Mouse (Mus musculus) CH12.LX (cell line): Measurements from ENCODE around the gene Fam69a. TPM values are rescaled to one million over a fixed set of nuclear protein-coding genes. Genes with fewer than 3 reads are reported as not detected.
"Not testable (repeated sequence)": the region's sequence is repeated elsewhere in the genome, so short reads cannot be mapped to it uniquely, and the experiment has no call there.

ENCODE experiments used
- DNase-seq: peaks from one replicate; pipeline ENCODE4 v3.0.0-alpha.2; 2013; ENCODE audit errors: extremely low read depth
- H3K27ac ChIP-seq: 2 replicates; pipeline ENCODE4 v1.5.1; 2012; ENCODE audit warnings: low read depth, mild to moderate bottlenecking, control low read depth, moderate library complexity; ENCODE audit not compliant: insufficient read depth
- H3K27me3 ChIP-seq: replicated peaks from 2 replicates; pipeline ENCODE3; 2012; ENCODE audit warnings: inconsistent platforms
- H3K36me3 ChIP-seq, 2 experiments: replicated peaks in 1 of 2; 2 replicates each; pipeline versions ENCODE3 to v1.6.1; 2012; ENCODE audit warnings: inconsistent platforms in 1 of 2, low read length in 1 of 2, mild to moderate bottlenecking in 1 of 2, mixed read lengths in 1 of 2, moderate library complexity in 1 of 2; ENCODE audit not compliant: control insufficient read depth in 1 of 2, insufficient read depth in 1 of 2
- H3K4me1 ChIP-seq, 2 experiments: 2 replicates each; pipeline ENCODE4 v1.6.1; 2012; ENCODE audit warnings: inconsistent platforms in 1 of 2, moderate library complexity in 1 of 2; ENCODE audit not compliant: insufficient read depth in 2 of 2, control insufficient read depth in 1 of 2
- H3K4me2 ChIP-seq: 2 replicates; pipeline ENCODE4 v1.6.1; 2012; ENCODE audit warnings: low read depth, mild to moderate bottlenecking, control low read depth; ENCODE audit not compliant: poor library complexity, insufficient read depth, severe bottlenecking
- H3K4me3 ChIP-seq, 3 experiments: fragments of 150-350 bp in 1 of 3; sonication (generic) in 1 of 3; replicated peaks in 1 of 3; 2 replicates each; pipeline versions ENCODE3 to v1.5.1; 2011 to 2012; ENCODE audit warnings: low read depth in 2 of 3, low read length in 2 of 3, mild to moderate bottlenecking in 2 of 3, moderate library complexity in 2 of 3, control low read depth in 1 of 3, improper control_type of control experiment in 1 of 3, inconsistent platforms in 1 of 3, mixed read lengths in 1 of 3; ENCODE audit not compliant: poor library complexity in 1 of 3
- H3K79me2 ChIP-seq: replicated peaks from 2 replicates; pipeline ENCODE4 v1.6.1; 2012; ENCODE audit warnings: mild to moderate bottlenecking, moderate library complexity; ENCODE audit not compliant: control insufficient read depth, poor library complexity, insufficient read depth, severe bottlenecking; ENCODE audit errors: extremely low read depth
- H3K9ac ChIP-seq: 2 replicates; pipeline ENCODE4 v1.6.1; 2012; ENCODE audit warnings: low read depth, mild to moderate bottlenecking, control low read depth, moderate library complexity; ENCODE audit not compliant: insufficient read depth
- H3K9me3 ChIP-seq: replicated peaks from 2 replicates; pipeline ENCODE3; 2012; ENCODE audit warnings: low read length, inconsistent platforms, mixed read lengths
- BHLHE40 ChIP-seq: IDR thresholded peaks from 2 replicates; pipeline ENCODE4 v1.6.1; 2011; ENCODE audit warnings: mild to moderate bottlenecking, low read depth, low read length, improper control_type of control experiment
- CHD1 ChIP-seq: IDR thresholded peaks from 2 replicates; pipeline ENCODE4 v1.6.1; 2012; ENCODE audit warnings: low read depth, low read length, improper control_type of control experiment, inconsistent platforms
- CTCF ChIP-seq, 2 experiments: IDR thresholded peaks in 1 of 2; conservative IDR thresholded peaks in 1 of 2; 2 replicates each; pipeline ENCODE4 v1.5.1; 2011 to 2012; ENCODE audit warnings: low read depth in 2 of 2, low read length in 2 of 2, improper control_type of control experiment in 1 of 2, inconsistent platforms in 1 of 2, mild to moderate bottlenecking in 1 of 2, moderate library complexity in 1 of 2
- ELF1 ChIP-seq: IDR thresholded peaks from 2 replicates; pipeline ENCODE4 v1.6.1; 2014; ENCODE audit warnings: low read depth, mild to moderate bottlenecking, inconsistent platforms, low read length, improper control_type of control experiment
- GABPA ChIP-seq: IDR thresholded peaks from 2 replicates; pipeline ENCODE4 v1.6.1; 2012; ENCODE audit warnings: low read depth, low read length, improper control_type of control experiment, inconsistent platforms; ENCODE audit not compliant: insufficient replicate concordance
- JUND ChIP-seq: conservative IDR thresholded peaks from 2 replicates; pipeline ENCODE4 v1.6.1; 2011; ENCODE audit warnings: low read depth, low read length, improper control_type of control experiment
- KAT2A ChIP-seq: IDR thresholded peaks from 2 replicates; pipeline ENCODE4 v1.6.1; 2012; ENCODE audit warnings: low read length, improper control_type of control experiment, inconsistent platforms; ENCODE audit not compliant: insufficient replicate concordance
- PAX5 ChIP-seq: IDR thresholded peaks from 2 replicates; pipeline ENCODE4 v1.6.1; 2012; ENCODE audit warnings: low read length, inconsistent platforms, mixed read lengths
- POLR2A ChIP-seq: IDR thresholded peaks from 2 replicates; pipeline ENCODE4 v1.6.1; 2011; ENCODE audit warnings: low read depth, mild to moderate bottlenecking, improper control_type of control experiment, low read length
- RAD21 ChIP-seq: IDR thresholded peaks from 2 replicates; pipeline ENCODE4 v1.6.1; 2011; ENCODE audit warnings: low read depth, mild to moderate bottlenecking, low read length, improper control_type of control experiment, moderate library complexity
- SIN3A ChIP-seq: IDR thresholded peaks from 2 replicates; pipeline ENCODE4 v1.6.1; 2012; ENCODE audit warnings: low read length, improper control_type of control experiment, inconsistent platforms
- SMC3 ChIP-seq: IDR thresholded peaks from 2 replicates; pipeline ENCODE4 v1.6.1; 2011; ENCODE audit warnings: low read depth, low read length, improper control_type of control experiment
- UBTF ChIP-seq: IDR thresholded peaks from 2 replicates; pipeline ENCODE4 v1.6.1; 2012; ENCODE audit warnings: low read depth, mild to moderate bottlenecking, inconsistent platforms, low read length, improper control_type of control experiment, moderate library complexity
- USF1 ChIP-seq: IDR thresholded peaks from 2 replicates; pipeline ENCODE4 v1.6.1; 2014; ENCODE audit warnings: low read depth, mild to moderate bottlenecking, inconsistent platforms, low read length, improper control_type of control experiment
- ZC3H11A ChIP-seq: IDR thresholded peaks from 2 replicates; pipeline ENCODE4 v1.6.1; 2012; ENCODE audit warnings: low read depth, mild to moderate bottlenecking, inconsistent platforms, low read length, improper control_type of control experiment
- ZNF384 ChIP-seq: IDR thresholded peaks from 2 replicates; pipeline ENCODE4 v1.6.1; 2012; ENCODE audit warnings: low read depth, low read length, improper control_type of control experiment, inconsistent platforms
- dilution Hi-C: fragments of 300-500 bp; cut with MboI; formaldehyde crosslinking; loops from 2 replicates; pipeline ENCODE4 v1.14.3; 2020; ENCODE audit warnings: low sequenced_read_pairs; ENCODE audit not compliant: extremely low pct_unique_long_range_greater_than_20kb, extremely low pct_ligation_motif_present
- in situ Hi-C: fragments of 300-500 bp; cut with MboI; formaldehyde crosslinking; loops from 3 replicates; pipeline ENCODE4 v1.14.3; 2019; ENCODE audit warnings: low sequenced_read_pairs, low pct_ligation_motif_present, low pct_unique_long_range_greater_than_20kb, mixed read lengths
- polyA plus RNA-seq: library from polyadenylated mRNA; unstranded; fragments of >175 nt; gene quantifications from 2 replicates; pipeline ENCODE4 v1.2.1, GENCODE M21; 2012; ENCODE audit warnings: low read depth; ENCODE audit not compliant: insufficient read length
- total RNA-seq, 2 experiments: library from RNA; depleted of rRNA; stranded (reverse); fragments of 300-350 nt in 1 of 2; fragments of >200 nt in 1 of 2; gene quantifications; 2 replicates each; pipeline ENCODE4 v1.2.3; 2012 to 2014

Fam69a gene
- total and polyA plus RNA-seq, 3 experiments = 4.2 to 14.2 (median 6.5) TPM

DNA sequence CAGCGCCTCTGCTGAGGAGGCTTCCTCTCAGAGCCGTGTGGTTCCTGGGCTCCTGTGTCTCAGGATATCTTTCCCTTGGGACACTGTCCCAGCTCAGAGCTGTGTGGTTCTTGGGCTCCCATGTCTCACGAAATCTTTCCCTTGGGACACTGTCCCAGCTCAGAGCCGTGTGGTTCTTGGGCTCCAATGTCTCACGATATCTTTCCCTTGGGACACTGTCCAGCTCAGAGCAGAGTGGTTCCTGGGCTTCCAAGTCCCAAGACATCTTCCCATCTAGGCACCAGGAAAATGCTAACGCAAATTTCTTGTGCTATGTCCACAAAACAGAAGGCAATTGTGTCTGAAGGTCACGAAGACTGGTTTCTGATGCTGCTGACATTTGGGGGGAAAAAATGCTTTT lies 92.2 kb downstream of the Fam69a start:
- in situ Hi-C loops = loop anchor here (25.0 kb wide), 1 partner anchor 282 kb away; no protein-coding TSS in a partner anchor
- H3K27ac ChIP-seq = no peak overlapping the region

DNA sequence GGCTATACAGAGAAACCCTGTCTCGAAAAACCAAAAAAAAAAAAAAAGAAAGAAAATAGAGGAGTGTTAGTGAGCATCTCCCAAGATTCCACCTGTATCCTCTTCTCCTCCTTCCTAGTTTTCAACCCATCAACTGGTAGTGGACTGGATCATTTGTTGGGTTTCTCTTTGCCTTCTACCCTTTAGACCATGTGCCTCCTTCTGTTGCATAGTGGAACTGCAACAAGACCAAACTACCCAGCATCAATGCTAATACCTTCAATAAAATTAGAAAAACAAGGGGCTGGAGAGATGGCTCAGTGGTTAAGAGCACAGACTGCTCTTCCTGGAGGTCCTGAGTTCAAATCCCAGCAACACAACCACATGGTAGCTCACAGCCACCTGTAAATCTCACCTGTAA lies 95.4 kb downstream of the Fam69a start:
- H3K4me2 ChIP-seq, H3K27me3 ChIP-seq, H3K4me1 ChIP-seq, DNase-seq, H3K9ac ChIP-seq, H3K4me3 ChIP-seq, H3K79me2 ChIP-seq, dilution Hi-C loops, H3K36me3 ChIP-seq, H3K9me3 ChIP-seq, H3K27ac ChIP-seq: not testable (repeated sequence)
- peak; percentile 4; the same call in 1 of the 2 replicates for TF ChIP-seq ZC3H11A
- TF ChIP-seq RAD21 = peak; percentile 64
- TF ChIP-seq CTCF (conservative IDR thresholded peaks at IDR 0.05 in 1 of 2, IDR thresholded peaks at IDR 0.05 in 1 of 2; ENCODE audit: low read depth in 2 of 2, low read length in 2 of 2) = peak; percentile 19 to 76; a peak in 3 of 4 replicates
- TF ChIP-seq SMC3 = peak; percentile 86
- in situ Hi-C loops = loop anchor here (25.0 kb wide), 1 partner anchor 279 kb away; no protein-coding TSS in a partner anchor

More for the DNA sequence above, 92.2 kb downstream of the Fam69a start:
- H3K36me3 ChIP-seq = no peaks in the 10 kb centered on the region
- no peaks in the 10 kb centered on the region for H3K79me2 ChIP-seq
- H3K9ac ChIP-seq = no peak overlapping the region
- TF ChIP-seq ZNF384 (no peak), CHD1 (no peak), ELF1 (no peak), SMC3 (no peak)
- no peaks in the 10 kb centered on the region for H3K9me3 ChIP-seq
- no peaks in the 10 kb centered on the region for H3K27me3 ChIP-seq
- no peak overlapping the region for H3K4me3 ChIP-seq
- H3K4me2 ChIP-seq = no peak overlapping the region
- dilution Hi-C loops = no loop called here
- H3K4me1 ChIP-seq = 0 out of 4 replicates have a peak, but pooled peaks cover 0 to 1% of the 10 kb centered on the region in 2 experiments
- DNase-seq = no peak

DNA sequence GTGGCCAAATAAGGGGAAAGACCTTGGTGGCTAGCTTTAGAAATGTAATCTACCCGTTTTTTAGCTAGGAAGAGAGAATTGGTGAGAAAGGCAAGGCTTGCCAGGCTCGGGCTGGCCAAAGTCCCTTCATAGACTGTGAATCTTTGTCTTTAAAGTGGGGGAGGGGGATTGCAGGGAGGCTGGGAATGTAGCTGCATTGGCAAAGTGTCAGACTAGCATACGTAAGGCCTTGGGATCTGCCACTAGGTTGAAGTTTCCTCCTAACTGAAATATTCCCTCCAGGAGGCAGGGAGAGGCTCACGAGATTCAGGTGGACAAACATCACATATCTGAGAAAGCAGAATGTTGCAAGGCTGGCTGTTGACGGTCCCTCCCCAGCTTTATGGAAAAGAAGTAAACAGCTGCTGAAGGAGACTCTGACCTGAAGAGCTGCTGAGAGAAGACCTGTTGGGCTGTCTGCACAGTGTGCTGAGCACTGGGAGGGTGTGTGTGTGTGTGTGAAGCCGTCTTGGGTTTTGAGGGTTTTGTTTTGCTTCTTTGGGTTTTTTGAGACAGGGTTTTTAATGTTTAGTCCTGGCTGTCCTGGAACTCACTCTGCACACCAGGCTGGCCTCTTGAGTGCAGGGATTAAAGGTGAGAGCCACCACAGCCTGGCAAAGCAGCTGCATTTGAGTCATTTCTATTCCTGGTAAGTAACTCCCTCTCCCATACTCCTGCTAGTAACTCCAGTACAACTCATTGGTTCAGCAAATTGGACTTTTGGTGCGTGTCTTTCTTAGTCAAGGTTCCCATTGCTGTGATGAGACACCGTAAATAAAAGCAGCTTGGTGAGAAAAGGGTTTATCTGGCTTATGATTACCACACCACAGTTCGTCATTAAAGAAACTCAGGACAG lies 96.6 kb downstream of the Fam69a start:
- H3K4me3 ChIP-seq = no peak overlapping the region
- H3K36me3 ChIP-seq = no peaks in the 10 kb centered on the region
- no peaks in the 10 kb centered on the region for H3K79me2 ChIP-seq
- DNase-seq = no peak
- no peak overlapping the region for H3K9ac ChIP-seq
- dilution Hi-C loops (no loop called here), in situ Hi-C loops (loop anchor here (10.0 to 25.0 kb wide), 2 partner anchors 95 to 278 kb away; no protein-coding TSS in a partner anchor)
- no peaks in the 10 kb centered on the region for H3K9me3 ChIP-seq
- H3K27ac ChIP-seq = no peak overlapping the region
- no peak for TF ChIP-seq BHLHE40
- TF ChIP-seq SIN3A = no peak
- no peak for TF ChIP-seq PAX5
- no peak for TF ChIP-seq JUND
- TF ChIP-seq UBTF = no peak
- TF ChIP-seq USF1 = no peak
- no peak for TF ChIP-seq POLR2A
- TF ChIP-seq KAT2A = no peak
- TF ChIP-seq GABPA = no peak
- TF ChIP-seq, all 38 proteins: peak for 0
- H3K4me1 ChIP-seq = no peaks in the 10 kb centered on the region
- H3K27me3 ChIP-seq = no peaks in the 10 kb centered on the region
- no peak overlapping the region for H3K4me2 ChIP-seq
